Mouse (Mus musculus): ENCODE measurements around the gene Plekhs1. TPM values are rescaled to one million over a fixed set of nuclear protein-coding genes. Genes with fewer than 3 reads are reported as not detected.

The Plekhs1 gene
- 8.5 and 12.8 TPM in 2 replicates for polyA plus RNA-seq (2012; rRNA removed)

DNA sequence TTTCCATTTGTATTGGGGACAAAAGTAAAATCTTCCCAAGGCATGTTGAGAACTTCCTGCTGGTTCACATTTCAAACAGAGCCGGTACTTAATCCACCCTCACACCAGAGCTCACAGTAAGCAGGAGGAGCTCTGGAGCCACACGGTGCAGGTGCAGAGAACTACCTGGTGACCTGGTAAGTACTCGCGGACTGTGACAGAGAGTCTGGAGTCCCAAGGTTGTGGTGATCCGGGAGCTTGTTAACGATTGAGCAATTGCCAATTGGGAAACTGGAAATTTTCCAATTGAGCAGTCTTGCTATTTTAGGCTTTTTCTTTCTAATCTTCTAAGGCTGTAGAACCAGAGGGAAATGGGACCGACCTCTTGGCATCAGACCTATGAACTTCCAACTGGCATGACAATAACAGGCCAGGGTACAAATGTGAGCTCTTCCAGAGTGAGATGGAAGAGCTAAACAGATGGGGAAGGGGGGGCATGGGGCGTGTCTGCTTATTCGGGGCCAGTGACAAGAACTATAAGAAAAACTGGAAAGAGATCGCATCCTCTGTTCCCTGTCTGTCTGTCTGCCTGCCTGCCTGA is at the start of gene Plekhs1:
Gene Plekhs1 (plus strand): TSS at position 119 of the 580 bp plus-strand sequence.

Other genes with a start within 250 kb of the Plekhs1 start
- 1.1 TPM in 1 of 2 replicates, not detected in the other for gene Habp2, start 174.5 kb upstream of the Plekhs1 start, polyA plus RNA-seq (2012; rRNA removed)
- 0.58 and 0.64 TPM in 2 replicates for gene Nrap, start 71.6 kb upstream of the Plekhs1 start, polyA plus RNA-seq (2012; rRNA removed)
- 9.2 and 11.4 TPM in 2 replicates for gene Casp7, start 64.5 kb upstream of the Plekhs1 start, polyA plus RNA-seq (2012; rRNA removed)
- 5.0 and 7.4 TPM in 2 replicates for gene Dclre1a, start 86.6 kb downstream of the Plekhs1 start, polyA plus RNA-seq (2012; rRNA removed)
- 9.2 and 10.2 TPM in 2 replicates for gene Nhlrc2, start 86.6 kb downstream of the Plekhs1 start, polyA plus RNA-seq (2012; rRNA removed)

All from ovary, adult 2 months (tissue).